Mouse (Mus musculus) kidney, embryonic 14.5 days (tissue): ENCODE results near the gene Sbf2. TPM values are rescaled to one million over a fixed set of nuclear protein-coding genes. Genes with fewer than 3 reads are reported as not detected.
"Not testable (repeated sequence)": the region's sequence is repeated elsewhere in the genome, so short reads cannot be mapped to it uniquely, and the experiment has no call there.

Experiments used
- ATAC-seq: fragments of 200-750 bp; cut with Nextera tagmentation; 2 replicates; pipeline ENCODE4 v1.8.0; 2017; ENCODE audit warnings: moderate number of reproducible peaks, mild to moderate bottlenecking, moderate TSS enrichment, moderate library complexity; ENCODE audit not compliant: low FRiP score, low TSS enrichment
- H3K27ac ChIP-seq: fragments of 300-500 bp; sonication (generic); 2 replicates; pipeline ENCODE4 v1.5.1; 2014; ENCODE audit warnings: low read depth, mild to moderate bottlenecking, low read length, moderate library complexity, mixed read lengths
- H3K27me3 ChIP-seq: fragments of 300-500 bp; sonication (generic); 2 replicates; pipeline ENCODE4 v1.6.1; 2014; ENCODE audit warnings: mild to moderate bottlenecking, low read length; ENCODE audit not compliant: control insufficient read depth, insufficient read depth
- H3K36me3 ChIP-seq: fragments of 300-500 bp; sonication (generic); 2 replicates; pipeline ENCODE4 v1.6.1; 2014; ENCODE audit warnings: low read length, mixed read lengths; ENCODE audit not compliant: control insufficient read depth, insufficient read depth
- H3K4me1 ChIP-seq: fragments of 300-500 bp; sonication (generic); 2 replicates; pipeline ENCODE4 v1.6.1; 2014; ENCODE audit warnings: low read length, mixed read lengths; ENCODE audit not compliant: control insufficient read depth, insufficient read depth
- H3K4me2 ChIP-seq: fragments of 300-500 bp; sonication (generic); replicated peaks from 2 replicates; pipeline ENCODE4 v1.6.1; 2014; ENCODE audit warnings: low read depth, mild to moderate bottlenecking, low read length
- H3K4me3 ChIP-seq: fragments of 300-500 bp; sonication (generic); 2 replicates; pipeline ENCODE4 v1.5.1; 2014; ENCODE audit warnings: mild to moderate bottlenecking, low read length
- H3K9ac ChIP-seq: fragments of 300-500 bp; sonication (generic); 2 replicates; pipeline ENCODE4 v1.6.1; 2014; ENCODE audit warnings: low read depth, mild to moderate bottlenecking, low read length, moderate library complexity
- H3K9me3 ChIP-seq: fragments of 300-500 bp; sonication (generic); 2 replicates; pipeline ENCODE4 v1.6.1; 2016; ENCODE audit warnings: low read length; ENCODE audit not compliant: control insufficient read depth
- WGBS: fragments of 180-500 bp; shearing (Covaris S2); extraction: QIAGEN DNeasy Blood & Tissue Kit; methylation state at CpG from one replicate; pipeline ENCODE4 v1.1.7; 2014; 5-methylcytosine and 5-hydroxymethylcytosine counted together
- polyA plus RNA-seq: library from polyadenylated mRNA; unstranded; fragments of >200 nt; fragmentation: Nextera tagmentation; extraction: Ambion mirVana; gene quantifications from 2 replicates; pipeline ENCODE4 v1.2.1, GENCODE M21; 2014

Gene Sbf2
- polyA plus RNA-seq, 1 experiment from 2014 or later, result 44.6 TPM

GRCm38 (mm10) chr7:110606906-110607305, 7.8 kb downstream of the Sbf2 start:
- Histone ChIP-seq H3K4me3 (no peak overlapping the region), H3K27me3 (no peaks in the 10 kb centered on the region), H3K36me3 (no peaks in the 10 kb centered on the region), H3K4me2 (no peak overlapping the region), H3K4me1 (no peaks in the 10 kb centered on the region), H3K27ac (no peak overlapping the region), H3K9me3 (no peaks in the 10 kb centered on the region), H3K9ac (no peak overlapping the region)
- 93% methylated on average over 1 of the region's 1 CpGs for WGBS
- ATAC-seq, result no peak

- H3K4me1 ChIP-seq, result no peaks in the 10 kb centered on the region
- H3K4me2 ChIP-seq, result no peak overlapping the region
- H3K27ac ChIP-seq, result no peak overlapping the region
- no peak overlapping the region for H3K9ac ChIP-seq
- H3K27me3 ChIP-seq, result no peaks in the 10 kb centered on the region
- H3K4me3 ChIP-seq, result no peak overlapping the region
- no peaks in the 10 kb centered on the region for H3K36me3 ChIP-seq
- WGBS, result 86% methylated on average over 4 of the region's 4 CpGs
- ATAC-seq, result no peak
- no peaks in the 10 kb centered on the region for H3K9me3 ChIP-seq
These were observed 9.2 kb downstream of the Sbf2 start for GRCm38 (mm10) chr7:110605476-110605875.

- no peak overlapping the region for H3K9ac ChIP-seq
- WGBS, result 97% methylated on average over 1 of the region's 1 CpGs
- H3K36me3 ChIP-seq, result no peaks in the 10 kb centered on the region
- H3K4me3 ChIP-seq, result no peak overlapping the region
- ATAC-seq, result no peak
- H3K4me1 ChIP-seq, result no peaks in the 10 kb centered on the region
- H3K27ac ChIP-seq, result no peak overlapping the region
- no peaks in the 10 kb centered on the region for H3K27me3 ChIP-seq
- no peaks in the 10 kb centered on the region for H3K9me3 ChIP-seq
- no peak overlapping the region for H3K4me2 ChIP-seq
These were observed 17.6 kb downstream of the Sbf2 start for GRCm38 (mm10) chr7:110597141-110597540.

- not testable (repeated sequence) for H3K9me3 ChIP-seq, H3K4me3 ChIP-seq, H3K4me1 ChIP-seq, ATAC-seq, H3K4me2 ChIP-seq, H3K36me3 ChIP-seq, H3K27me3 ChIP-seq, H3K27ac ChIP-seq, H3K9ac ChIP-seq
- WGBS, result 94% methylated on average over 3 of the region's 3 CpGs
These were observed 20.7 kb downstream of the Sbf2 start for GRCm38 (mm10) chr7:110593991-110594390.

GRCm38 (mm10) chr7:110587721-110588120, 27.0 kb downstream of the Sbf2 start:
- no peak overlapping the region for H3K9ac ChIP-seq
- WGBS, result 86% methylated on average over 1 of the region's 1 CpGs
- no peak overlapping the region for H3K27ac ChIP-seq
- no peaks in the 10 kb centered on the region for H3K4me1 ChIP-seq
- H3K4me2 ChIP-seq, result no peak overlapping the region
- no peaks in the 10 kb centered on the region for H3K27me3 ChIP-seq
- no peaks in the 10 kb centered on the region for H3K36me3 ChIP-seq
- H3K9me3 ChIP-seq, result no peaks in the 10 kb centered on the region
- H3K4me3 ChIP-seq, result no peak overlapping the region
- no peak for ATAC-seq

DNA sequence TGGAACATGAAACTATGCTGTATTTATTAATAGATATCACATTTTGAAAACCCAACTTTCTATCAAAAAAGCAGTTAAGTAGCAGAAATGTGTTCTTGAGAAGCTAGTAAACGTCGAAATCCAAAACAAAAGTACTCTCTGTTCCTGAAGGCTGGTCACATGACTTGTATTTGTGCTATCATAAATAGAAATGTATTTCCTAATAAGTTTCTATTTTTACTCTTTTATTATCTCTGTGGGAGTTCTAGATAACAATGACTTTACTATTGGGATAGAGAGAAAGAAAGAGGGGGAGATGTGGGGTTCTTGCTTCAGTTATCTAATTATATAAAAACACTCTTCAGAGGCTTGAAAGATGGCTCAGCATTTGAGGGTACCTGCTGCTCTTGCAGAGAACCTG, 29.5 kb downstream of the Sbf2 start:
- no peak overlapping the region for H3K27ac ChIP-seq
- no peak overlapping the region for H3K9ac ChIP-seq
- no peaks in the 10 kb centered on the region for H3K9me3 ChIP-seq
- no peak overlapping the region for H3K4me2 ChIP-seq
- H3K36me3 ChIP-seq, result no peaks in the 10 kb centered on the region
- H3K4me1 ChIP-seq, result no peaks in the 10 kb centered on the region
- no peak overlapping the region for H3K4me3 ChIP-seq
- no peak for ATAC-seq
- 85% methylated on average over 2 of the region's 2 CpGs for WGBS
- H3K27me3 ChIP-seq, result no peaks in the 10 kb centered on the region

DNA sequence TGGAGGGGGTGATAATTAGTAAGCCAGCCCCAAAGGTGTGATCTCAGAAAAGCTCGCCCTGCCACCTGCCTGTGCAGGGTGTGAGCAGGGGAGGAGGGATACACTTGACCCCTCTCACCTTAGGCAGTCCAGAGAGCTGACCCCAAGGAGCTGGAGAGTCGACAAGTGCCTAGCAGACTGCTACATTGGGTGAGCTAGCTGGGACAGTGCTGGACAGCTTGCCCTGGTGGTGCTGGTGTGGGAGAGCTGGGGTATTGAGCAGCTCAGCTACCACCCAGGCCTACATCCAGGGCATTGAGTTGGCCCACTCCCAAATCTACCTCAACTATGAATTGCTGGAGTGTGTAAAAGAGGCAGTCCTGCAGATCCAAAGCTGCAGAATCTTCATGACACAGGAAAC, 30.6 kb downstream of the Sbf2 start:
- WGBS, result 56% methylated on average over 2 of the region's 2 CpGs
- Histone ChIP-seq H3K4me2 (no peak overlapping the region), H3K4me3 (no peak overlapping the region), H3K9ac (no peak overlapping the region), H3K9me3 (no peaks in the 10 kb centered on the region), H3K27me3 (no peaks in the 10 kb centered on the region), H3K36me3 (no peaks in the 10 kb centered on the region), H3K4me1 (no peaks in the 10 kb centered on the region), H3K27ac (no peak overlapping the region)
- peak; percentile 35; the same call in 1 of the 2 replicates for ATAC-seq

GRCm38 (mm10) chr7:110583705-110584104, 31.0 kb downstream of the Sbf2 start:
- H3K4me2 ChIP-seq, result no peak overlapping the region
- WGBS, result 93% methylated on average over 3 of the region's 3 CpGs
- H3K36me3 ChIP-seq, result no peaks in the 10 kb centered on the region
- H3K27me3 ChIP-seq, result no peaks in the 10 kb centered on the region
- no peaks in the 10 kb centered on the region for H3K4me1 ChIP-seq
- no peak overlapping the region for H3K27ac ChIP-seq
- H3K9me3 ChIP-seq, result no peaks in the 10 kb centered on the region
- no peak overlapping the region for H3K4me3 ChIP-seq
- no peak overlapping the region for H3K9ac ChIP-seq
- peak; percentile 52; the same call in 1 of the 2 replicates for ATAC-seq

DNA sequence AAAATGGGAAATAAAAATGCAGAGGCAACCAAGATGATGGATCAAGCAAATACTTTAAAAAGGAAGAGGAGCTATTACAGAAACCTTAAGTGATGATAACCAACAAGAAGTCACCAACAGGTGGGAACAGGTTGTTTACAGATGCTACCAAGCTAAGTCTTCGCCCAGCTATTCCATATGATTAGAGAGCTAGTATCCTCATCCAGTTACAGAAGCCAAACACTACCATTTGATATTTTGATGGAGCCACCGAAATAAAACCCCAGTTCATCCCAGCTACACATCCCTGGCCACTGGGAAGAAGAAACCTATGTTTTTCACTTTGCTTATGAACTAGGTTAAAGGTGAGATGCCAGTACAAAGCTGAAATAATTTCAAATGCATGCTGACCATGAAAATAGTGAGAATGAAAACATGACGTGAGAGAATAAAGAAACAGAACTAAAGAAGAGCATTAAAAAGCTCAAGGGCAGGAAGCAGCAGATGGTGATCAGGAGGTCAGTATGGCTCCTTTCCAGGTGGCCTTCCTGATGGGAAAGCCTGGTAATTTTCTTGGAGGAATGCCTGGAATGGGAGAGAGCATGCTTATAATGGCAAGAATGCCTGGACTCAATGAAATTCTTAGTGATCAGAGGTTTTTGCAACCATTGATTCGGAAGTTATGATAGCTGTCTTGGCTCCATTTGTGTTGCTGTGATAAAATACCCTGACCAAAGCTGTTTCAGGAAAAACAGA, 48.7 kb downstream of the Sbf2 start:
- 88% methylated on average over 4 of the region's 4 CpGs for WGBS
- Histone ChIP-seq H3K36me3 (no peaks in the 10 kb centered on the region), H3K4me3 (no peak overlapping the region), H3K9me3 (no peaks in the 10 kb centered on the region), H3K27ac (no peak overlapping the region), H3K9ac (no peak overlapping the region), H3K4me2 (no peak overlapping the region), H3K27me3 (no peaks in the 10 kb centered on the region), H3K4me1 (no peaks in the 10 kb centered on the region)
- ATAC-seq, result no peak
